Mouse (Mus musculus): ENCODE results near the gene 4930432M17Rik.

4930432M17Rik gene

GRCm38 (mm10) chr3:121672135-121672790, 1.7 kb downstream of the 4930432M17Rik start:
- no peak for DNase-seq (ENCODE audit: low spot score in 2 of 2)

- DNase-seq (ENCODE audit: low spot score in 2 of 2), result no peak
These were observed 8.4 kb downstream of the 4930432M17Rik start for GRCm38 (mm10) chr3:121678935-121679334.

GRCm38 (mm10) chr3:121679443-121679842, 8.9 kb downstream of the 4930432M17Rik start:
- no peak for DNase-seq (ENCODE audit: low spot score in 2 of 2)

- DNase-seq (ENCODE audit: low spot score in 2 of 2), result no peak
These were observed 9.6 kb downstream of the 4930432M17Rik start for GRCm38 (mm10) chr3:121680187-121680586.

GRCm38 (mm10) chr3:121682439-121683411, 12.2 kb downstream of the 4930432M17Rik start:
- no peak for DNase-seq (ENCODE audit: low spot score in 2 of 2)

GRCm38 (mm10) chr3:121684552-121684951, 14.0 kb downstream of the 4930432M17Rik start:
- DNase-seq (ENCODE audit: low spot score in 2 of 2), result no peak

- no peak for DNase-seq (ENCODE audit: low spot score in 2 of 2)
These were observed 14.4 kb downstream of the 4930432M17Rik start for GRCm38 (mm10) chr3:121684963-121685362.

GRCm38 (mm10) chr3:121685985-121686384, 15.4 kb downstream of the 4930432M17Rik start:
- no peak for DNase-seq (ENCODE audit: low spot score in 2 of 2)

GRCm38 (mm10) chr3:121686408-121686911, 15.9 kb downstream of the 4930432M17Rik start:
- DNase-seq (ENCODE audit: low spot score in 2 of 2), result no peak

GRCm38 (mm10) chr3:121687741-121688140, 17.2 kb downstream of the 4930432M17Rik start:
- DNase-seq (ENCODE audit: low spot score in 2 of 2), result no peak

GRCm38 (mm10) chr3:121689029-121689428, 18.5 kb downstream of the 4930432M17Rik start:
- DNase-seq (ENCODE audit: low spot score in 2 of 2), result no peak

GRCm38 (mm10) chr3:121689697-121690096, 19.1 kb downstream of the 4930432M17Rik start:
- no peak for DNase-seq (ENCODE audit: low spot score in 2 of 2)

- DNase-seq (ENCODE audit: low spot score in 2 of 2), result no peak
These were observed 22.6 kb downstream of the 4930432M17Rik start for GRCm38 (mm10) chr3:121693001-121693730.

GRCm38 (mm10) chr3:121693746-121694145, 23.2 kb downstream of the 4930432M17Rik start:
- DNase-seq (ENCODE audit: low spot score in 2 of 2), result no peak

GRCm38 (mm10) chr3:121697169-121697568, 26.6 kb downstream of the 4930432M17Rik start:
- no peak for DNase-seq (ENCODE audit: low spot score in 2 of 2)

- no peak for DNase-seq (ENCODE audit: low spot score in 2 of 2)
These were observed 28.8 kb downstream of the 4930432M17Rik start for GRCm38 (mm10) chr3:121699401-121699800.

GRCm38 (mm10) chr3:121699849-121700248, 29.3 kb downstream of the 4930432M17Rik start:
- DNase-seq (ENCODE audit: low spot score in 2 of 2), result no peak

GRCm38 (mm10) chr3:121700364-121700952, 29.9 kb downstream of the 4930432M17Rik start:
- DNase-seq (ENCODE audit: low spot score in 2 of 2), result no peak

GRCm38 (mm10) chr3:121703155-121703879, 32.8 kb downstream of the 4930432M17Rik start:
- DNase-seq (ENCODE audit: low spot score in 2 of 2), result no peak

GRCm38 (mm10) chr3:121703880-121704243, 33.3 kb downstream of the 4930432M17Rik start:
- no peak for DNase-seq (ENCODE audit: low spot score in 2 of 2)

GRCm38 (mm10) chr3:121706087-121706486, 35.5 kb downstream of the 4930432M17Rik start:
- no peak for DNase-seq (ENCODE audit: low spot score in 2 of 2)

Measured in spleen, postnatal 14 days (tissue).